ENCODE assay signal across 23 mouse cellular contexts in genomic region chr7:40829526-40829925, GRCm38 (mm10).
"Had no signal": no experiment of that assay in that cellular context is flagged by ENCODE, and none has a peak within 500 bp of the region (broad histone marks: within the 10 kb centered on the region; RNA-seq: fewer than 3 reads in every experiment).

No protein-coding gene starts in this region.

- H3K9me3 ChIP-seq: kidney, embryonic 15.5 days; limb, embryonic 12.5 days; limb, embryonic 15.5 days; midbrain, embryonic 10.5 days; neural tube, embryonic 12.5 days; neural tube, embryonic 15.5 days had no signal

- H3K27ac ChIP-seq: kidney, embryonic 15.5 days; layer of hippocampus, adult 2 months; limb, embryonic 12.5 days; limb, embryonic 15.5 days; liver, embryonic 14.5 days; macrophage; midbrain, embryonic 10.5 days; neural tube, embryonic 12.5 days; neural tube, embryonic 15.5 days had no signal

- H3K4me1 ChIP-seq: kidney, embryonic 15.5 days; limb, embryonic 12.5 days; limb, embryonic 15.5 days; megakaryocyte, embryonic 14.5 days; midbrain, embryonic 10.5 days; neural tube, embryonic 12.5 days; neural tube, embryonic 15.5 days had no signal

- DNase-seq: kidney, adult 11 months; kidney, adult 8-10 months; kidney, postnatal 10 days; layer of hippocampus, adult 9-11 months; liver, postnatal 0 days; lung, embryonic 14.5 days; midbrain, embryonic 14.5 days; right cerebral cortex, adult 18-20 months; right cerebral cortex, postnatal 14 days; right cerebral cortex, postnatal 4 days; thymus, postnatal 25 days had no signal

- H3K36me3 ChIP-seq: kidney, embryonic 15.5 days; limb, embryonic 12.5 days; limb, embryonic 15.5 days; midbrain, embryonic 10.5 days; neural tube, embryonic 12.5 days; neural tube, embryonic 15.5 days had no signal

- H3K4me2 ChIP-seq: kidney, embryonic 15.5 days; limb, embryonic 12.5 days; limb, embryonic 15.5 days; liver, embryonic 11.5 days; lung, embryonic 14.5 days; neural tube, embryonic 12.5 days; neural tube, embryonic 15.5 days had no signal

- H3K27me3 ChIP-seq: kidney, embryonic 15.5 days; limb, embryonic 12.5 days; limb, embryonic 15.5 days; megakaryocyte, embryonic 14.5 days; neural tube, embryonic 12.5 days; neural tube, embryonic 15.5 days had no signal

- ATAC-seq: liver, postnatal 0 days; lung, postnatal 0 days had no signal

- H3K4me3 ChIP-seq: kidney, embryonic 15.5 days; layer of hippocampus, adult 2 months; limb, embryonic 12.5 days; limb, embryonic 15.5 days; megakaryocyte, embryonic 14.5 days; midbrain, embryonic 10.5 days; neural tube, embryonic 12.5 days; neural tube, embryonic 15.5 days had no signal

- H3K9ac ChIP-seq: kidney, embryonic 15.5 days; limb, embryonic 12.5 days; limb, embryonic 15.5 days; liver, embryonic 14.5 days; liver, postnatal 0 days; lung, embryonic 14.5 days; neural tube, embryonic 12.5 days; neural tube, embryonic 15.5 days had no signal
